Mouse (Mus musculus) adrenal gland, adult (tissue): ENCODE data around the gene She.
"Not testable (repeated sequence)": the region's sequence is repeated elsewhere in the genome, so short reads cannot be mapped to it uniquely, and the experiment has no call there.

Experiments
- DNase-seq, 2 experiments: peaks; one replicate each; pipeline ENCODE4 v3.0.0; 2022 to 2023; ENCODE audit warnings: low spot score in 1 of 2; ENCODE audit not compliant: inconsistent age in 2 of 2

Gene She

GRCm38 (mm10) chr3:89861070-89861469 is 29.9 kb downstream of the She start:
- DNase-seq, result peak; percentile 86 to 92

- DNase-seq, result peak in 1 of 2 experiments; percentile 40
These were observed 31.1 kb downstream of the She start for GRCm38 (mm10) chr3:89862182-89862761.

- DNase-seq, result not testable (repeated sequence)
These were observed 32.1 kb downstream of the She start for GRCm38 (mm10) chr3:89863276-89863675.

GRCm38 (mm10) chr3:89863716-89864509 is 32.7 kb downstream of the She start:
- peak; percentile 56 to 80 for DNase-seq

- DNase-seq, result peak; percentile 34 to 45
These were observed 33.9 kb downstream of the She start for GRCm38 (mm10) chr3:89865020-89865419.

- no peak for DNase-seq
These were observed 34.6 kb downstream of the She start for GRCm38 (mm10) chr3:89865764-89866163.

GRCm38 (mm10) chr3:89867651-89868050 is 36.5 kb downstream of the She start:
- no peak for DNase-seq

GRCm38 (mm10) chr3:89868357-89868756 is 37.2 kb downstream of the She start:
- DNase-seq, result no peak

GRCm38 (mm10) chr3:89868956-89869355 is 37.8 kb downstream of the She start:
- DNase-seq, result no peak

GRCm38 (mm10) chr3:89869556-89869955 is 38.4 kb downstream of the She start:
- no peak for DNase-seq

GRCm38 (mm10) chr3:89870472-89871271 is 39.5 kb downstream of the She start:
- DNase-seq, result no peak

- DNase-seq, result no peak
These were observed 40.3 kb downstream of the She start for GRCm38 (mm10) chr3:89871339-89871914.

- DNase-seq, result no peak
These were observed 41.0 kb downstream of the She start for GRCm38 (mm10) chr3:89872209-89872608.

- DNase-seq, result no peak
These were observed 41.5 kb downstream of the She start for GRCm38 (mm10) chr3:89872684-89873083.

GRCm38 (mm10) chr3:89874076-89874475 is 42.9 kb downstream of the She start:
- no peak for DNase-seq

GRCm38 (mm10) chr3:89875021-89875420 is 43.9 kb downstream of the She start:
- DNase-seq, result no peak

GRCm38 (mm10) chr3:89875781-89876180 is 44.6 kb downstream of the She start:
- no peak for DNase-seq

GRCm38 (mm10) chr3:89876469-89876868 is 45.3 kb downstream of the She start:
- no peak for DNase-seq

- no peak for DNase-seq
These were observed 46.0 kb downstream of the She start for GRCm38 (mm10) chr3:89877129-89877528.

- DNase-seq, result no peak
These were observed 47.3 kb downstream of the She start for GRCm38 (mm10) chr3:89878456-89878855.

- DNase-seq, result no peak
These were observed 48.2 kb downstream of the She start for GRCm38 (mm10) chr3:89879326-89879725.
